Mouse (Mus musculus) lung, embryonic 15.5 days (tissue): ENCODE results near the gene Shkbp1. TPM values are rescaled to one million over a fixed set of nuclear protein-coding genes. Genes with fewer than 3 reads are reported as not detected.

Experiments used
- ATAC-seq: fragments of 200-750 bp; cut with Nextera tagmentation; 2 replicates; pipeline ENCODE4 v1.8.0; 2017; ENCODE audit warnings: moderate number of reproducible peaks, borderline replicate concordance; ENCODE audit not compliant: low FRiP score, low TSS enrichment; ENCODE audit errors: extremely low read depth
- H3K27ac ChIP-seq: fragments of 300-500 bp; sonication (generic); 2 replicates; pipeline ENCODE4 v1.5.1; 2015; ENCODE audit warnings: moderate library complexity, mild to moderate bottlenecking, inconsistent platforms
- H3K27me3 ChIP-seq: fragments of 300-500 bp; sonication (generic); 2 replicates; pipeline ENCODE4 v1.6.1; 2015; ENCODE audit warnings: inconsistent platforms
- H3K36me3 ChIP-seq: fragments of 300-500 bp; sonication (generic); 2 replicates; pipeline ENCODE4 v1.6.1; 2015; ENCODE audit warnings: inconsistent platforms
- H3K4me1 ChIP-seq: fragments of 300-500 bp; sonication (generic); 2 replicates; pipeline ENCODE4 v1.6.1; 2015; ENCODE audit warnings: inconsistent platforms
- H3K4me2 ChIP-seq: fragments of 300-500 bp; sonication (generic); 2 replicates; pipeline ENCODE4 v1.6.1; 2015; ENCODE audit warnings: inconsistent platforms, mild to moderate bottlenecking, moderate library complexity
- H3K4me3 ChIP-seq: fragments of 300-500 bp; sonication (generic); 2 replicates; pipeline ENCODE4 v1.5.1; 2015; ENCODE audit warnings: mild to moderate bottlenecking, inconsistent platforms
- H3K9ac ChIP-seq: fragments of 300-500 bp; sonication (generic); 2 replicates; pipeline ENCODE4 v1.6.1; 2015; ENCODE audit warnings: inconsistent platforms
- H3K9me3 ChIP-seq: fragments of 300-500 bp; sonication (generic); 2 replicates; pipeline ENCODE4 v1.6.1; 2016; ENCODE audit warnings: inconsistent platforms
- WGBS: fragments of 180-500 bp; shearing (Covaris S2); methylation state at CpG from one replicate; pipeline ENCODE4 v1.1.7; 2015; 5-methylcytosine and 5-hydroxymethylcytosine counted together
- polyA plus RNA-seq: library from polyadenylated mRNA; unstranded; fragments of >200 nt; fragmentation: Nextera tagmentation; extraction: Ambion mirVana; gene quantifications from 2 replicates; pipeline ENCODE4 v1.2.1, GENCODE M21; 2015

Shkbp1 gene
- polyA plus RNA-seq, result 48.3 and 51.4 TPM in 2 replicates

DNA sequence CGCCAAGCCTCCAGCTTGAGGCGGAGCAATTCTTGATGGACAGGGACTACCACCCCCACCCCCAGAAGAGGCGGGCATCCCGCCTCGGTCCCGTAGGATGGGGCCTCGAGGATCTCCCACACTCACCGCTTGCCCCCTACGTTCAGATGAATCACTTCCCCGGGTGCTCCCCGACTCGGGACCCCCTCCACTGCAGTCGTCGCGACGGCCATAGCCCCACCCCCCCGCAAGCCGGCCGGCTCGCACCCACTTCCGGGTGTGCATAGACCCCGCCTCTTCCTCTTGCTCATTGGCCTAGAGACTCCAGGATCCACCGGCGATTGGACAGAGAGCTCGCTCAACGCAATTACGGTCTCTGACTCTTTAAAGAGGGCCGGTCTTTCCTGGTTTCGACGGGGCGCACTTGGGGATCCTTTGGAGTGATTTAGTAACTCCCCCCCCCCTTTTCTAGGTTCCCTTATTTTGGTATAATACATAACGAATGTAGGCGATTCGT, at the start of gene Shkbp1:
Gene Shkbp1 (minus strand): TSS at position 275 of the 496 bp plus-strand sequence.
- peak; percentile 91 for ATAC-seq
- Histone ChIP-seq H3K27ac (peak within 1 kb of the TSS; percentile 84), H3K4me2 (peak within 1 kb of the TSS; percentile 81), H3K4me3 (peak within 1 kb of the TSS; percentile 78), H3K36me3 (peaks cover 8% of the 10 kb centered on the region; the same call in 1 of the 2 replicates), H3K4me1 (peaks cover 32% of the 10 kb centered on the region), H3K9ac (peak within 1 kb of the TSS; percentile 52), H3K9me3 (no peaks in the 10 kb centered on the region), H3K27me3 (no peaks in the 10 kb centered on the region)
- WGBS, result under 1% methylated on average over 34 of the region's 34 CpGs

DNA sequence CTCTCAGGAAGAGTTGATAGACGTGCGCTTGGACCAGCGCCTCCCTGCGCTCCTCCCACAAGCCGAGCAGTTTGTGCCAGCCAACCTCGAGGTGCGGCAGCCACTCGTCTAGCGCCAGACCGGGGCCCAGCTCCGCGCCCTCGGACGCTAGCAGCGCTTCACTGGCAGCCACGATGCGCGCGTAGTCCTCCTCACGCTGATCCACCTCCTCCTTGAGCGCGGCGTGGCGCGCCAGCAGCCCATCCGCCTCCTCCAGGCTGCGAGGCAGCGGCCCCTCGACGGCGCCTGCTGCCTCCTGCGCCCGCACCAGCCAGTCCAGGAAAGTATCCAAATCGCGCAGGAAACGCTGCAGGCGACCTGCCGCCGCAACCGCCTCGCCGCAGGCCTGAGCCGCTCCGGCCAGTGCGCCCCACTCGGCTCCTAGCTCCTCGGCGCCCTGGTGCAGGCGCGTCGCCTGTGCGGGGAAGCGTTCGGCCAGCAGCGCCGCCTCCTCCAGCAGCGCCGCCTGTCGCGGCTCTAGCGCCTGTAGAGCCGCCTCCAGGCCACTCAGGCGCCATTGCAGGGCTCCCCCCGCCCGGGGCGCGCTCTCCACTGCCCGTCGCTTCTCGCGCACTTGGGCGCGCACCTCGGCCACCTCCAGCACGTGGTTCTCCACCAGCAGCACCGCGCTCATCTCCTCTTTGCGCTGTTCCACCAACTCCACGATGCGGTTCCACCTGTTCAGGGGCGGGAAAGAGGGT, 48.6 kb upstream of the Shkbp1 start:
- H3K9me3 ChIP-seq, result peaks cover 7% of the 10 kb centered on the region; the same call in 1 of the 2 replicates
- no peaks in the 10 kb centered on the region for H3K36me3 ChIP-seq
- H3K4me1 ChIP-seq, result peaks cover 12% of the 10 kb centered on the region
- no peak overlapping the region for H3K9ac ChIP-seq
- peak overlapping the region; percentile 27 for H3K4me2 ChIP-seq
- H3K4me3 ChIP-seq, result 0 out of 2 replicates have a peak overlapping the region, but pooled peaks have one; percentile 7
- no peak for ATAC-seq
- peaks cover 95% of the 10 kb centered on the region for H3K27me3 ChIP-seq
- WGBS, result 5% methylated on average over 79 of the region's 81 CpGs
- H3K27ac ChIP-seq, result no peak overlapping the region

DNA sequence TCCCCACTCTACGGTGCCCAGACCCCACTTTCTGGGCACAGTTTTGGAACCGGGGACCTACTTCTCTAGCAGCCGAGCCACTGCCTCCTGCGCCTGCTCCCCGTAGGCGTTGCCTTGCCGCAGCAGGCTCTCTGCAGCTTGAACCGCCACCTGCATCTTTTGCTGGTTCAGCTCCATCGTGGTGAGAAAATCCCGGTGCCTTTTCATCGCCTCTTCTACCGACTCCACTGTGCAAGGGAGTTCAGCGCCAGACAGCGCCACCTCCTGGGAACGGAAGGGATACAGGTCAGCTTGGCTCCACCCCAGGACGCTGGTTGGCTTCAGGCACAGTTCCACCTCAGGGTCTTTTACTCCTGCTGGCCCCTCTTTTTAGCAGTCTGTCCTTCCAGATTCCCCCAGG, 46.9 kb upstream of the Shkbp1 start:
- WGBS, result 7% methylated on average over 16 of the region's 16 CpGs
- peaks cover 7% of the 10 kb centered on the region; the same call in 1 of the 2 replicates for H3K9me3 ChIP-seq
- peaks cover 88% of the 10 kb centered on the region for H3K27me3 ChIP-seq
- H3K4me1 ChIP-seq, result no peaks in the 10 kb centered on the region
- H3K4me3 ChIP-seq, result no peak overlapping the region
- ATAC-seq, result no peak
- H3K36me3 ChIP-seq, result no peaks in the 10 kb centered on the region
- H3K9ac ChIP-seq, result no peak overlapping the region
- H3K4me2 ChIP-seq, result no peak overlapping the region
- no peak overlapping the region for H3K27ac ChIP-seq

DNA sequence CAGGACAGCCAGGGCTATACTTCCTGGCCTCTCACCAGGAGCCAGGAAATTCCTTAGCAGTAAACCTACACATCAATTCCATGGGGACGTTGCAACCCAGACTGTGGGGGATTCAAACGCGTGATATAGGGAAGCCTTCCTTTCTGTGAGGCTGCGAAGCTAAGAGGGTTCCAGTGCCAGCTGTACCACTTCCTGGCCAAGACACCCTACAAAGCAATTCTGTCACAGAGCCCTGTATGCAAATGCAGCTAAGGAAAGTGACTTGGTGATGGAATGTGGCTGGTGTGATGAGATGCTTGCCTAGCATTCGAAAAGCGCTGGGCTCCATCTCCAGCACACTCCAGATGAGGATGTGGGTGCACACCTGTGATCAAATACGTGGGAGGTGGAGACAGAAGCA, 44.7 kb upstream of the Shkbp1 start:
- no peak overlapping the region for H3K4me3 ChIP-seq
- H3K4me2 ChIP-seq, result no peak overlapping the region
- H3K9me3 ChIP-seq, result peaks cover 7% of the 10 kb centered on the region; the same call in 1 of the 2 replicates
- no peaks in the 10 kb centered on the region for H3K36me3 ChIP-seq
- no peak overlapping the region for H3K27ac ChIP-seq
- peaks cover 88% of the 10 kb centered on the region for H3K27me3 ChIP-seq
- WGBS, result 67% methylated on average over 7 of the region's 7 CpGs
- no peak for ATAC-seq
- no peak overlapping the region for H3K9ac ChIP-seq
- peaks cover 5% of the 10 kb centered on the region for H3K4me1 ChIP-seq

DNA sequence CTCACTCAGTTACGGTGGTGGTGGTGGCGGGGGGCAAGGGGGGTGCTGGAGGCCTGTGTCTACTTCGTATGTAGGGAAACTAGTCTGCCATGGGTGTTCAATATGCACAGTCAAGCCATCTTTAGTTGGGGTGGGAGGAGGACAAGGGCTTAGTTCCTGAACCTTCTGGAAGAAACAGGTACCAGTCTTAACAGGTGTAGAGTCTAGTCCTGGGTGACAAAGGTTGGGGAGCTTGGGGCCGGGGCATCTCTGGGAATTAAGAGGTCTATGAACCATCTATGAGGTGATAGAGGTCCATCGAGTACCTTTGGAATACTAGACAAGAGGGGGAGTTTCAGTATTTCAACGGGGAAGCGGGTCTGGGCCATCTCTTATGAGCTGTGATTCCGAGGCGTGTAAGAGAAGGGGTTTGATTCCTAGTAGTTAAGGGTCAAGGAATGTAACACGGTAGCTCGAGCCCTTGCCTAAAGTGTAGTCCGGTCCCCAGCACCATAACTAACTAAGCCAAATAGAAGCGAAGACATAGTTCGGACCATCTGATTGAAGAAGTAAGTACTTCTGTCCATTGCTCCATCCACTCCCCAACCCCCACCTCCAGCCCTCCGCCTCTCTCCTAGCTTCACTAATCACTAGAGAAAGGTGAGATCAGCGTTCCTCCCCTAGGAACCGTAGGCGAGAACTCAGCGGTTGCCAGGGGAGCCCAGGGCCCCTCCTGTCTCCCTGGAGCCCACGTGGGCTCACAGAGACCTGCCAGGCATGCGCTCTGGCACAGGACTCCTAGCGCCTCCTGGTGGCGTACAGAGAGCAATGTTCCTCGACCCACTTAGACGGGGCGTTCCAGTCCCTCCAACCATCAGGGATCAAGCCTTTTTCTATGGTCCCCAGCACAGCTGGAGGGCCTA, 41.5 kb upstream of the Shkbp1 start:
- H3K9ac ChIP-seq, result no peak overlapping the region
- no peaks in the 10 kb centered on the region for H3K9me3 ChIP-seq
- peaks cover 89% of the 10 kb centered on the region for H3K27me3 ChIP-seq
- 15% methylated on average over 26 of the region's 26 CpGs for WGBS
- H3K36me3 ChIP-seq, result no peaks in the 10 kb centered on the region
- H3K4me2 ChIP-seq, result peak overlapping the region; percentile 80; the same call in 1 of the 2 replicates
- peak overlapping the region; percentile 46; the same call in 1 of the 2 replicates for H3K4me3 ChIP-seq
- peak; percentile 48 for ATAC-seq
- H3K4me1 ChIP-seq, result peaks cover 5% of the 10 kb centered on the region
- no peak overlapping the region for H3K27ac ChIP-seq

DNA sequence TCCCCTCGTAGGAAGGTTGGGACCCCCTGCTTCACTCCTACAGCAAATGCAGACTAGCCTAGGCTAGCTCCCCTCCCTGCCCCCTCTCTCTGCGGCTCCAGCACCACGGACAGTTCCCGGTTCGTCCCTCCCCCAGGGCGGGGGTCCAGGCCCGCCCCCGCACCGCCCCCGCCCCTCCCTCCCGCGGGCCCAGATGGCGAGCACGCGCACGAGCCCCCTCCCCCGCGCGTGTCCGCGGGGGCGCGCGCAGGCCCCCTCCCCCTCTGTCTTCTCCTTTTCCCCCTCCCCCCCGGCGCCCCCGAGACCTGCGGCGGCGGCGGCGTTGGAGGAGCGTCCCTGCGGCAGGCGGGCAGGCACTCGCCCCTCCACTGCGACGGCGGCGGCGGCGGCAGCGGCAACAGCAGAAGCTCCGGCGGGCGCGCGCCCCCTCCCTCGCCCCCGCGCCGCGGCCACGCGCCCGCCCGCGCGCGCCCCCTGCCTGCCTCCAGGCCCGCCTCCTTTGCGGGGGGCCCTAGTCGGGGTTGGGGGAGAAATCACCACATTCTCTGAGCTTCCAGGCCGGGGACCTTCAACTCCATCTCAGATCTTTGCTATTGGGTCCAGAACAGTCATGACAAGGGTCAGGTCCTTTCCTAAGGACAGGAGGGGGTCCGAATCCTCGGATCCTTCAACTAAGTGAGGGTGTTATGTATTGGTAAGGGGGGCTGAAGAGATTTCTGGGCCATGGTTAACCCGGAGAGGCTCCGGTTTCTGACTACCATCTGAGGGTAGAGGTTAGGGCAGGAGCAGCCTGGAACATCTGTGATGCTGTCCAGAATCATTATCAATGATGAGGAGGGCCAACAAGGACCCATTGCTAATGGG, 40.6 kb upstream of the Shkbp1 start:
- no peak overlapping the region for H3K27ac ChIP-seq
- ATAC-seq, result no peak
- WGBS, result 2% methylated on average over 45 of the region's 68 CpGs
- no peaks in the 10 kb centered on the region for H3K9me3 ChIP-seq
- H3K27me3 ChIP-seq, result peaks cover 89% of the 10 kb centered on the region
- H3K36me3 ChIP-seq, result no peaks in the 10 kb centered on the region
- peak overlapping the region; percentile 80 for H3K4me2 ChIP-seq
- no peak overlapping the region for H3K9ac ChIP-seq
- peaks cover 5% of the 10 kb centered on the region for H3K4me1 ChIP-seq
- H3K4me3 ChIP-seq, result peak overlapping the region; percentile 46

DNA sequence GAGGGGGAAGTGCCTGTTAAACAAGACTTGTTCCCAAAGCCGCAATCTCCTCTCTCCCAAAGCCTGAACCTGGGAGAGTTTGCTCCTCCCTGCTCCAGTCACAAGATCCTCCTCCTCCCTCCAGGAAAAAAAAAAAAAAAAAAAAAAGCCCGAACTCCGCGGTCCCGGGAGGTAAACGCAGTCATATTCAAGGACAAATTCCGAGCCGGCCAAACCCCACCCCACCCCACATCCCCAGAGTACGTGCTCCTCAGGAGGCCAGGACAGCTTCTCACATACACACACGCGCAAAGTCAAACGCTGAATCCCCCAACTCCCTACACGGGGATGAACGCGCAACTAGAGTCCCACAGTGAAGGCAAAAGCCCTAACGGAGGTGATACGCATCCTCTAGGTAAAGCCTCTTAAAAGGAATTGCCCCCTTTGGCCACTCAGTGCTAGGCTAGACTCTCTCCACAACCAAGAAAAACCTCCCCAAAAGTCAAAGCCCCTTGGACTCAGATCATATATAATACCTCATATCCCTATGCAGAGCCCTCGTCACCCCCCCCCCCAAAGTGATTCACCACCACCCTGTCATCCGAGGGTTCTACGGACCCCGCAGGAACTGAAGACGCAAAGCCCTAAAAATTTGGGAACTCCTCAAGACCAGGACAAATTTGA, 39.8 kb upstream of the Shkbp1 start:
- H3K4me2 ChIP-seq, result peak overlapping the region; percentile 80
- ATAC-seq, result no peak
- H3K27me3 ChIP-seq, result peaks cover 90% of the 10 kb centered on the region
- H3K36me3 ChIP-seq, result no peaks in the 10 kb centered on the region
- no peak overlapping the region for H3K27ac ChIP-seq
- peaks cover 5% of the 10 kb centered on the region for H3K4me1 ChIP-seq
- WGBS, result 4% methylated on average over 22 of the region's 22 CpGs
- H3K9me3 ChIP-seq, result no peaks in the 10 kb centered on the region
- no peak overlapping the region for H3K9ac ChIP-seq
- H3K4me3 ChIP-seq, result peak overlapping the region; percentile 46

DNA sequence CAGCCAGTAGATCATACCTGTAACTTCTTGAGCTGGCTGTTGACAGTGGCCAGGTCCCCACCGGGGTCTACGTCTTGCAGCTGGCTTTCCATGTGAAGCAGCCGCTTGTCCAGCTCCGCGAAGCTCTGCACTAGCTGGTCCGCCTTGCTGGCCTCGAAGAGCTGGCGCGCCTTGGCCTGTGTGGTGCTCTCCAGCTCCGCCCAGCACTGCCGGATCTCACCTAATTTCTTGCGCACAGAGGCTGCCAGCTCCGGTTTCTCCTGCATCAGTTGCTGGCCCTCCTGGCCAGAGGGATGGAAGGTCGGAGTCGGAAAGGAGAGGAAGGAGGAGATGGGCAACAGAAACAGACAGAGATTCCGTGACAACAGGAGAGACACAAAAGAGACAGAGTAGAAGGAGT, 35.6 kb upstream of the Shkbp1 start:
- Histone ChIP-seq H3K9me3 (no peaks in the 10 kb centered on the region), H3K4me3 (no peak overlapping the region), H3K27ac (no peak overlapping the region), H3K4me2 (no peak overlapping the region), H3K27me3 (peaks cover 58% of the 10 kb centered on the region), H3K4me1 (peaks cover under 1% of the 10 kb centered on the region), H3K9ac (no peak overlapping the region), H3K36me3 (no peaks in the 10 kb centered on the region)
- 39% methylated on average over 16 of the region's 16 CpGs for WGBS
- ATAC-seq, result no peak

DNA sequence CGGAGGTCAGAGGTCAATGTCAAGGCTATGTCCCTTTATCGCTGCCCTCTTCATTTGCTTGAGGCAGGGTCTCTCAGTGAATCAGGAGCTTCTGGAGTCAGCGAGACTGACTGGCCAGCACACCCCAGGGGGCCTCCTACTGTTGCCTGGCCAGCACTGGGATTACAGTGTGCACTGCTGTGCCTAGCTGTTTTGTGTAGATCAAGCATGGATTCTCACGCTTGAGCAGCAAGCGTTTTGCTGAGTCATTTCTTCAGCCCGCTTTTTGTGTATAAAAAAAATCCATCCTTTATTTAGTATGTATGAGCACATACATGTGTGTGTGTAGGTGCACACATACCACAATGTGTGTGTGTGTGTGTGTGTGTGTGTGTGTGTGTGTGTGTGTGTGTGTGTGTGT, 33.4 kb upstream of the Shkbp1 start:
- Histone ChIP-seq H3K4me2 (no peak overlapping the region), H3K9me3 (no peaks in the 10 kb centered on the region), H3K36me3 (no peaks in the 10 kb centered on the region), H3K4me3 (no peak overlapping the region), H3K9ac (no peak overlapping the region), H3K27me3 (peaks cover 36% of the 10 kb centered on the region), H3K27ac (no peak overlapping the region), H3K4me1 (no peaks in the 10 kb centered on the region)
- 54% methylated on average over 6 of the region's 6 CpGs for WGBS
- ATAC-seq, result no peak

DNA sequence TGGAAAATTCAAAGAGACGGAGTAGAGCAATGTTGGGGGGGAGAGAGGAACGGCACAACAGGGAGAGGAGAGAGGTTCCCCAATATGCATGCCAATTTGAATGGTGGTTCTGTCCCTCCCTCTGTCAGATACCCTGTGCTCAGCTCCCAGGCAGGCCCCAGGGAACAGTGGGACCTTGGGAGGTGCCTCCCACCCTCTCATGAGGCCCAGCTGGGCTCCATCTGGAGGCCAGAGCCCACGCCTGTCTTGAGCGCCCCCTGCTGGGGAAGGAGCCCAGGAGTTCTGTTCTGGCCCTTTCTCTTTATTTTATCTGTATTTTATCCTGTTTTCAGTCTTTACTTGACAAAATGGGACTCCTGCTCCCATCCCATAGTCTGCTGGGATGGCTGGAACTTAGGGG, 28.9 kb upstream of the Shkbp1 start:
- 30% methylated on average over 4 of the region's 4 CpGs for WGBS
- Histone ChIP-seq H3K27me3 (no peaks in the 10 kb centered on the region), H3K27ac (no peak overlapping the region), H3K4me1 (no peaks in the 10 kb centered on the region), H3K4me3 (no peak overlapping the region), H3K9ac (no peak overlapping the region), H3K4me2 (no peak overlapping the region), H3K9me3 (no peaks in the 10 kb centered on the region), H3K36me3 (no peaks in the 10 kb centered on the region)
- no peak for ATAC-seq

DNA sequence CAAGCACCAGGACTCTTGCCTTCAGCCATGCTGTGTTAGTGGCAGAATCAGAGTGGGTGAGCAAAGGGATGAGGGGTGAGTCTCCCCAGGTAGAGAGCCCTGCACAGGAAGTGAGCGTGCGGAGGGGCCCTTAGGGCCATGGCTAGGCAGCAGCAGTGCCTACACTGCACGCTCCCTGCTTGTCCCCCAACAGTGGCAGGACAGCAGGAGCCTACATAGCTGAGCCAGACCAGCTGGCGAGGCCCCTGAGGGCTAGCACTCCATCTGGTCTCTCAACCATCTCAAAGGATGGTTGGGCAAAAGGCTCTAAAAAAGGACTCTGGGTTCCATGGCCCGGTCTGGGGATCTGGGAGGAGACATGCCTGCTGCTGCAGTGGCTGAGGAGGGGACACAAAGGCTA, 28.3 kb upstream of the Shkbp1 start:
- Histone ChIP-seq H3K4me3 (no peak overlapping the region), H3K4me1 (no peaks in the 10 kb centered on the region), H3K4me2 (no peak overlapping the region), H3K27me3 (no peaks in the 10 kb centered on the region), H3K9ac (no peak overlapping the region), H3K9me3 (no peaks in the 10 kb centered on the region), H3K36me3 (no peaks in the 10 kb centered on the region), H3K27ac (no peak overlapping the region)
- 73% methylated on average over 5 of the region's 5 CpGs for WGBS
- ATAC-seq, result no peak
